Mouse (Mus musculus) kidney, postnatal 4 days (tissue): Measurements from ENCODE around the gene Gm11146.

Experiments used
- DNase-seq, 2 experiments: peaks; one replicate each; pipeline ENCODE4 v3.0.0; 2021; ENCODE audit warnings: mixed read lengths in 2 of 2

Gene Gm11146

GRCm38 (mm10) chr16:77601994-77602393 is at the start of gene Gm11146:
Gene Gm11146 (minus strand): TSS chr16:77602094.
- DNase-seq: no peak

- no peak for DNase-seq
These were observed 48.7 kb upstream of the Gm11146 start for GRCm38 (mm10) chr16:77650596-77650995.

DNA sequence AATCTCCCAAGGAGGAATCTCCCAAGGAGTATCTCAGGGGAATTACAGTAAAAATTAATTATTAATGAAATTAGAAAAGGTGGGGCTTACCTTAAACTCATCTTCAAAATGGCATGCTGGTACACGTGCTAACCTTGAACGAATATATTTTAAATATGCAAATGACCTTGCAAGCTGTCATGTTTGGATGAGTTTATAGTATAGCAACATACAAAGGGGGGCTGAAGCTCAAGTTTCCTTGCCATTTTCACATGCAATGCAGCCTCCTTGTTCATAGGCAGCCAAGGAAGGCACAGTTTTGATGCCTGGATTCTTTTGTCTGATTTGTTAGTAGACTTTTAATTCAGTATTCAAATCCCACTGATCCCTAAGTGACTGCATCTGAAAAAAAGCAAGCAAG is 47.1 kb upstream of the Gm11146 start:
- DNase-seq: no peak

GRCm38 (mm10) chr16:77648181-77648580 is 46.3 kb upstream of the Gm11146 start:
- DNase-seq: no peak

DNA sequence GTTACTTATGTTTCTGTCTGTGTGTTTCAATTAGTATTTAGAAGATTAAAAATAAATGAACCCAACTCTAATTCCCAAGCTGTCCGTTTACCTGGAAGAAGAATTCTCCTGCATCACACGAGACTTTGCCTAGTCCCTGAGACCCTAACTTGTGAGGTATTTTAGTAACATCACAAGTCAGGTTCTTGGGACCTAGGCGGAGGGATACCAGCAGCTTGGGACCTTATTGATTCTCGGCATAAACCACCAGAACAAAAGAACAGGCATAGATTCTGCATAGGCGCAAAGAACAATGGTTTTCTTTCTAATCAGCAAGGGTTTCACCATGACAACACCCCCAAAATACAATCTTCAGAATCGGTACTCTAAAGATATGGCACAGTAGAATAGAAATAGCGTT is 44.3 kb upstream of the Gm11146 start:
- DNase-seq: no peak

DNA sequence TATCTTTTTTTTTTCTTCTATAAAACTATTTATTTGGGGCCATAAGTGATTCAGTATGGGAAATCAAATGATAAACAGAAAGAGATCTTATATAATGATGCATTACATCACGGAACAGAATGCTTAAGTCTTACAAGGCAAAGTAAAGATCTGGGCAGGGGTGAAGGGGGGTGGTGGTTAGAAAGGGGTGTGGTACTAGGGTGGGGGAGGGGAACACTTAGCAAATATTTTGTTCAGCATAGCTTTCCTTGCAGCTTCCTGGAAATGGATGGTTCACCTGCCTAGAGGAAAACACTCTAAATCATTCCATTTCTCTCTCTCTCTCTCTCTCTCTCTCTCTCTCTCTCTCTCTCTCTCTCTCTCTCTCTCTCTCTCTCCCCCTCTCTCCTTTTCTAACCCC is 43.1 kb upstream of the Gm11146 start:
- no peak for DNase-seq

- DNase-seq: peak; percentile 67 to 76
These were observed 42.2 kb upstream of the Gm11146 start for GRCm38 (mm10) chr16:77643871-77644720.

DNA sequence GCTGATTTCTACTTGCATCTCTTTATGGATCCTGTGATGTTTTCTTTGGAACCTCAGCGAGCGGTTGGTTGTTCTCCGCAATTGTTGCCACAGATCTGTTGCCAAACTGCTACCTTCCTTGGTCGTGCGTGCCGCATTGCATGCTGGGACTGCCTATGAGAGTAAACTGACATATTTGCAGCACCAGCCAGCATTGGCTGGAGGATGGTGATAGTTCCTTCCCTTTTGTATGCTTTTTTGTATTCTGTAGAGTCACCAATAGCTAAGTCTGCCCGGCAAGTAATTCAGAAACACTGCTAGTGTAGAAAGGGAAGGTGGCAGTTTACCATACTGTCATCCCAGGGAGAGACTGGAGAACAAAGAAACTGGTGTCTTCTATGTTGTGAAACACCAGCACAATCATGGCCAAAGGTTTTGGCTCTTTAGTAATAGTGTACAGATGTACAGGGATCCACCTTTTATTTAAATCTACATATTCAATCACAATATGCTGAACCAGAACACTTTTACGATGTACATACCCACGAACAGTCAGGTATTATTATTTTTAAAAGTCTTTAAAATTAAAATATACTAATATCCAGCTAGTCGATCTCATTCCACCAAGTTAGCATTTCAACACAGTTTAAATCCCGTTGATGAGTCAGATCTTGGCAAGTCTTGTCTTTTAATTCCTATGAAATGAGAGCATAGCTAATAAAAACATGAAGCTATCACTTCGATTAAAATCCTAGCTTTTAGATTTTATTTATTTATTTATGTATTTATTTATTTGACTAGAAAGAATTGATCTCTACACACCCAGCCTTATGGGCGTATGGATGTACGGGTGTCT is 41.4 kb upstream of the Gm11146 start:
- DNase-seq: peak; percentile 11 to 14

DNA sequence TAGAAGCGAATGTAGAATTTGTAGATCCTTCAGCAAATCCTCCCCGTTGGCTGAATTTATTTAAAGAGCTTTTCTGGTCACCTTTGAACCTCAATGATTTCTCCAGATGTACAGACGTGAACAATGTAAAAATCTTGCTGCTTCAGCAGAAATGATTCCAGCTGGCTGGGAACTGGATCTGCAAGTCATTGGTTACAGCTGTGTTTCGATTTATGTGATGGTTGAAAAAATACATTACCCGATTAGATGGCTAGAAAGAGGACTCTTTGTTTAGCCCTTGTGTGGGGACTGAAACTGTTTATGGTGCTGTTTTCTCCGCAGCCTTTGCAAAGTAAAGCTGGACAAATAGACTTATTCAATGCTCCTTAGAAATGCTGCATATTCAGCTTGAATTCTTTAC is 34.6 kb upstream of the Gm11146 start:
- DNase-seq: peak; percentile 34 to 40

DNA sequence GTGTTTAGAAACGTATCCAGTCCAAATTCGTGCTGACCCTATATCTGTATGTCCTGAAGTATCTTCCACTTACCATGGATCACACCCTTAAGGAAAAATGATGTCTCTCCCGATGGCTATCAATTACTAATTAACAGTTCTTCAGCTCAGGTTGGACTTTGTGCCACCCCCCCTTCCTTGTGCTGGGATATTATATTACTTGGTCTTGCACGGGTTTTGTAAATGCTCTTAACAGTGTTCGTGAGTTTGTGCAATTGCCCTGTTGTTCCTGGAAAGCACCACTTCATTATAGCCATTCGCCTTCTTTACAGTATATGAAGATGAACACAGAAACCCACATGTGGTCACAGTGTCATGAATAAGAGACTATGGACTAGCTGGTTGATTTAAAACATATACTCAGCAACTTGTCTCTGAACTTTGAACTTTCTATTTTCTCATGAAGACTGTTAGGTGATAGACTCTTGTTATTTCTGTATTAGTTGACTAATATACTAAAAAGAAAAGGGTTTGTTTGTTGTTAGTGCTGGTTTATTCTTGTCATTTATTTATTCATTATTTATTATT is 30.5 kb upstream of the Gm11146 start:
- peak; percentile 3 to 10 for DNase-seq

DNA sequence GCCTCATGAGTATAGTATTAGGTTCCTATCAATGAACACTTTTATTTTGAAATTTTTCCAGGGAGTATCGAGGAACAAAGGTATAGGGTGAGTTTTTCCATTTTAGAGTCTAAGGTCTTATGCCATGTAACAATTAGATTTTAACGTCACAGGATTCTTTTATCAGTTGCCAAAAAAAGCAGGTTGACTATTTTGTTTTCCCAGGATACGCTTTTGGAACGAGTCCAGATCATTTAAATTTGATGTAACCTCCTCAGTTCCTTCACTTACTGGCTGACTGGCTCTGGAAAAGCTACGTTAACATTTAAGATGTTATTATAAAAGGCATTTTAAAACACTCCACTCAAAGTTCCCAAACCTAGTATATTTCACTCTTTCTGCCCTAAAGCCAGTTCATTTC is 20.8 kb upstream of the Gm11146 start:
- DNase-seq: no peak

DNA sequence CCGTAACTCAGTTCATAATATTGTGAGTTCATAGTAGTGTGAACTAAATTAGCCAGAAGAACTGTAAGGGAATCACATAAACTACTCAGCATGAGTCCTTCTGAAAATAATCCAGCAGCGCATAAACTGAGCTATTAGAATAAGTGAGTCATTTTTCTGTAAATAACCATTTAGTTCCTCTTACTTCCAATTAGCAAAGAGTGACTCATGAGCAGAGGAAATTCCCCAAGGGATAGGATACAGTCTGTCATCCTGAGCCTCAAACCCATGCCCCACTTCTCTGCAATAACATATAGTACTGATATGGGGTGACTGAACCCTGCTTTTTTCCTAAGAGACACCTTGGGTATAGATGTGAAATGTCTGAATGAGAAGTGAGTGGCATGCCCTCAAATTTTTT is 687 bp upstream of the Gm11146 start:
- no peak for DNase-seq

DNA sequence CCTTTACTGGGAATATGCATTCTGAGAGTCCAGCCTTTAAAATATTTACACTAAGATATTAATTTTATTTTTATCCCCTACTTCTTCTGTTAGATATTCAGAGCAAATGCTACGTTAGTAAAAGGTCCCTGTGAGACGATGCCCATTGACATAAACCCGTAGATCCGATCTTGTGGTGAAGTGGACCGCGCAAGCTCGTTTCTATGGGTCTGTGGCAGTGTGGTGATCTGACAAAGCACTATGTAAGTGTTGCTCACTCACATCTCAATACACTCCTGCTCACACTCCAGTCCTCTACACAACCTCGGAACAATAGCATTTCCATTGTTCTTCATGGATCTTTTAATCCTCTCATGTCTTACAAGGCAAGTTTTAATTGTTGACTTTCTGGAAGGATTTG is 3.1 kb downstream of the Gm11146 start:
- no peak for DNase-seq

DNA sequence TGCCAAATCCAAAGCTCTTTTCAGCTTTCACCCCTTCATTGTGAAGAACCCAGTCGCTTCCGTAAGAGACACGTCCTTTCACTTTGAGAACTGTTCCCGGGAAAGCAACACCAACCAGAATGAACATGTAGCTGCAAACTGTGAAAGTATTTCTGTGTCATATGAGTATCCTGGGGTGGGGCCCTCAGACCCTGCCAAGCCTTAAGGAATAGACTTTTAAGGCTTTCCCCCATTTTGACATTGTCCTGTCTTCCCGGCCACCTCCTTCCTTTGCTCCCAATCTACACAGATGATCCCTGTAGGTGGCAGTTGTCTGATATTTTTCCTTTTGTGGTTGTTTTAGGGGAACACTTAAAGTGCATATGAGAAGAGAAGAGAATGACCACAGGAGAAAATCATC is 5.3 kb downstream of the Gm11146 start:
- DNase-seq: no peak

- DNase-seq: no peak
These were observed 6.2 kb downstream of the Gm11146 start for GRCm38 (mm10) chr16:77595661-77596060.

GRCm38 (mm10) chr16:77594553-77594952 is 7.3 kb downstream of the Gm11146 start:
- DNase-seq: peak; percentile 31 to 56

GRCm38 (mm10) chr16:77593828-77594421 is 8.0 kb downstream of the Gm11146 start:
- DNase-seq: peak; percentile 68 to 74

DNA sequence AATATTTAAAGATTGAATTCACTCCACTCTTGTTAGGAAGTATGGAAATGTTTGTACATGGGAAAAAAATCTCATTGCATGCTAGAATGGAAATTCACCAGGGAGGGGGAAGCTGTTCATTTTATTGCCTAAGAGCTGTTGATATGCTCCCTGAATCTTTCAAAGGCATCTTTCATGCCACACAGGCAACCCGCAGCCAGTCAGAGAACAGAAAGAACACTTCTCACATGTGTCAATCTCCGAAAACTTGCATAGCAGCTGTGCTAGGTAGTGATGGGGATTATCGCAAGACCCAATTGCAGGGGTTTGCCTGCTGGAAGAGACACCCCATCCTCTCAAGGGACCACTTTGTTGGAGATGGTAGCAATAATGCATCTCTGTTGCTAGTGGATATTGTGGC is 8.9 kb downstream of the Gm11146 start:
- DNase-seq: no peak

- DNase-seq: no peak
These were observed 28.9 kb downstream of the Gm11146 start for GRCm38 (mm10) chr16:77573036-77573435.

- no peak for DNase-seq
These were observed 32.4 kb downstream of the Gm11146 start for GRCm38 (mm10) chr16:77569457-77569856.

DNA sequence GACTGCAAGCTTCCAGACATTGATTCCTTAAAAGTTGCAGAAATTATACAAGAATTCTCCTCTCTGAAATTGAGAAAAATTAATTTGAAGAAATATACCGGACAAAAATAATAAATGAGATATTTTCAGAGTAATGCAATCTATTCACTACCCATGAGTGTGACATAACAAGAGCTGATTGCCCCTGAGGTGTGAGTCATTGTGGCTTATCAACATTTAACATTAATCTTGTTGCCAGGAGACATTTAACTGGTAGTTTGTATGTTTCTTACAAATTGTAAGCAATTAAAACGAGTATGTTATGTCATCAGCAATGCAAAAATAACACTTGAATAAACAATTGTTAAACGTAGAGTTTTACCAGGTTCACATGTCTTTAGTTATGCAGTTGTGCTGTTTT is 33.5 kb downstream of the Gm11146 start:
- DNase-seq: no peak

GRCm38 (mm10) chr16:77562852-77563251 is 39.0 kb downstream of the Gm11146 start:
- no peak for DNase-seq

DNA sequence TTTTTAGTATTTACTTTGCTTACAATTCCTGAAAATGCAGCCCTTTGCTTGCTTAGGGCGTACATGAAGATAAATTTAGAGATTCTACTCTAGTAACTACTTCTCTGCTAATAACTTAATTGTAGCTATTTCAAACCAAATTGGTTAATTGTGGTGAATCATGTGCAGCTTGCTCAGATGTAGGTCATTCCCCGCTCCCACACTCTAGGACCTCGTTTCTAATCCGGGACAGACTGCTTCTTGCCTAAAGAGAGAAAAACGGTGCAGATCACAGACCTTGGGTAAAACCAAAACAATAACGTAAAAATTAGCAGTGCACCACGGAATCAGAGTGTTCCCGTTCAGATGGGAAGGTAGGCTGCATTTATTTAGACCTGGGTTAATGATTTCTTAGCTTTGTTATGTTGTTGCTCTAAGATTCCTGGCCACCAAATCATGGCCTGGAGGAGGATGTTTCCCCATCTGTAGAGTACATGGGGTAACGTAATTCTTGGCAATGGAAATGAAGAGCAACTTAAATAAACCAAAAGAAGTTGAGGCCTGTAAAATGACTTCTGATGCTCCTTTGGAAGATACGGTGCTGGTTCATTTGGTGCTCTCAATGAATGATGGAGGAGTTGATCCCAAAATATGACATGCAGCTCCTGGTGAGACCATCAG is 45.3 kb downstream of the Gm11146 start:
- no peak for DNase-seq
